Mouse (Mus musculus): ENCODE measurements around the gene Pak1ip1. TPM values are rescaled to one million over a fixed set of nuclear protein-coding genes. Genes with fewer than 3 reads are reported as not detected.
"Not testable (repeated sequence)": the region's sequence is repeated elsewhere in the genome, so short reads cannot be mapped to it uniquely, and the experiment has no call there.

Pak1ip1 gene
- polyA plus RNA-seq (2012; rRNA removed) = 33.4 and 37.2 TPM in 2 replicates

DNA sequence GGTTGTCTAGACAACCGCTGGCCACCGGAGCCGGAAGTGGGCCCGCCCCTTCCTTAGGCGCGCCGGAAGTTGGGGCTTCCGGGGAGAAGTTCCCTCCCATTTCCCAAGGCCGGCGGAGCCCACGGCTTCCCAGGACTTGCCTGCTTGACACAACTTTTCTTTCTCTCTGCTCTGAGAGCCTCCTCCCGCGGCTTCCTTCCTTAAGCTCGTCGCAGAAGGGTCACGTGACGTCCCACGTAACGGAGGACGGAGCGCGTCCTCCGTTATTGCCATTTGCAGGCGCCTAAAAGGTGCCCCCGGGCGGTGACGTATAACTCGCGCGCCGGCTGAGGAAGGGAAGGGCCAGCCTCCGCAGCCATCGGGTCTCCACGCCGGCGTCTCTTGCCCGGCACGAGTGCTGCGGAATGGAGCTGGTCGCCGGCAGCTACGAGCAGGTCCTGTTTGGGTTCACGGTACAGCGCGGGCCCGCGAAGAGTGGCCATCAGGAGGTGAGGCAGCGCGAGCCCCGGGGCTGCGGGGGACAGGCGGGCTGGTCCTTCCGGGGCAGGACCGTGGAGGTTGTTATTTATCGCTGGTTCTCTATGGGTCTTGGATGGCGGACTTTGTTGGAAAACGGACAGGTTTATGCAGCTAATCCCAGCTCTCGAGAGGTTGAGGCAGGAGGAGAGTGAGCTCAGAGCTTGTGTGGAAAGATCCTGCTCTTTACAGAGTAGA lies at the start of gene Pak1ip1:
TSS of gene Pak1ip1 (plus strand) at position 98 of the 714 bp plus-strand sequence.
- WGBS = under 1% methylated on average over 58 of the region's 58 CpGs
- DNase-seq (ENCODE audit: low read depth, low spot score) = peak; percentile 70

DNA sequence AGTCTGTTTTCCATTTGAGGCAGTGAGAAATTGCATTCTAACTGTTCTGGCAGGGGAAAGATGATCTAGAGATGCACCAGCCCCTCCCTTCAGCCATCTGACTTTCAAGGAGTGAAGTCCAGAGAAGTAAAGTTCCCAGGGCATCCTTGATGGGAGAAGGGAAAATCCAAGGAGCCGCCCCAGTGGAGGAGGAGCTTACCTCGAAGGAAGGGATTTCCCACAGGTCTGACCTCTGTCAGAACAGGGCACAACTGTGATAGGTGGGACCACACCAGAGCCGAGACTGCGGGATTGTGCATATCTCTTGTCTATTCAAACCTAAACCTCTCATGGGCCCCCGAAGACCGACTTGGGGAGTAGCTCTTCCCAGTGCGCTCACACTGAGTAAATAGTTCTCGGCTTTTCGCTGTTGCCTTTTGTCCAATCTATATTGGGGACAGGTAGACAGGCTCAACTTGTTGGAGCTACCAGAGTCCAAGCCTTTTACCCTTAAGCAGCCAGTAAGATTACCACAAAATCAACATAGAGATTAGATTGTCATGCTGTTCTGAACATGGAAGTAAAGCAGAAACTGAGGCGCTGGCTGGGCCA lies 49.3 kb upstream of the Pak1ip1 start:
- DNase-seq (ENCODE audit: low read depth, low spot score) = no peak
- 76% methylated on average over 10 of the region's 10 CpGs for WGBS

DNA sequence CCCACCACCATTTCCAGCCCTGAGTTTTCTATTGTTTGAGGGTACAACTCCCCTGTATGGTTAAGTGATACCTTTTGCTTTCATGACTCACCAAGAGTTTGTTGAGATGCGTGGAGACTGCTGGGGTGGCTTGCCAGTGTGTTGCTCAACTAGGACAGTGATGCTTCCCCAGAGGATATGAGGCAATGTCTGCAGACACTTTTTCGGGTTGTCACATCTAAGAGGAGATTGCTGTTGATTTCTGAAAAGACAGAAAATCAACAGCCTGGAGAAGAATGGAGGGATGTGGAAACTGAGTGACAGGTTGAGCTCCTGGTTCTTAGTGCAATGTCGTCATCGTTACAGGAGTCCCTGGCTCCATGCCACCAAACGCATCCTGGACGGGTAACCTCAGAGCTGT lies 47.6 kb upstream of the Pak1ip1 start:
- DNase-seq (ENCODE audit: low read depth, low spot score) = no peak
- 52% methylated on average over 6 of the region's 6 CpGs for WGBS

DNA sequence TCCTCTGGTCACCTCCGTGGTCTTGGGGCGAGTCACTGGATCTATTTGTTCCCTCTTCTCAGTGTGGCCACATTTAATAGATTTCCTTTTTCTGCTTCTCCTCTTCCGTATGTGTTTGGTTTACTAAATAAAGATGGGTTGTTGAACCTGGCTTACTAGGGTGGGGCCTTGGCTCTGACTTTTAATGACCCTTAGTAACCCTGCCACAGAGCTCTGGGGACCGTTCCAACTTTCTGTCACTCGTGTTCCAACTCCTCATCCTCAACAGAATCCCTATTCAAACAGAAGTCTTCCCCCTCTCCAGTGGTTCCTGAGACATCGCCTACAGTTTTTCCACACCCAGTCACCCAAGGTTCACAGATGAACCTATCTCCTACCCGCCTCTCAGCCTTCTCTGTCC lies 45.0 kb upstream of the Pak1ip1 start:
- 58% methylated on average over 7 of the region's 7 CpGs for WGBS
- no peak for DNase-seq (ENCODE audit: low read depth, low spot score)

DNA sequence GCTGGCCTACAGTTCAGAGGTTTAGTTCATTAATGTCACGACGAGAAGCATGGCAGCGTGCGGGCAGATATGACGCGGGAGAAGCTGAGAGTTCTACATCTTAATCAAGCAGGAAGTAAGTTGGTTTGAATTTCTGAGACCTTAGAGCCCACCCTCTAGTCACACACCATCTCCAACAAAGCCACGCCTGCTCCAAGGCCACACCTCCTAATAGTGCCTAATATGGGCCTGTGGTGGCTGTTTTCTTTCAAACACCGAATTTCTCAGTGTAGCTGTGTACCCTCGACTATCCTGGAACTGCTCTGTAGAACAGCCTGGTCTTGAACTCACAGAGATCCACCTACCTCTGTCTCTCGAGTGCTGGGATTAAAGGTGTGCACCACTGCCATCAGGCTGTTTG lies 33.2 kb upstream of the Pak1ip1 start:
- DNase-seq (ENCODE audit: low read depth, low spot score) = no peak
- 90% methylated on average over 10 of the region's 10 CpGs for WGBS

DNA sequence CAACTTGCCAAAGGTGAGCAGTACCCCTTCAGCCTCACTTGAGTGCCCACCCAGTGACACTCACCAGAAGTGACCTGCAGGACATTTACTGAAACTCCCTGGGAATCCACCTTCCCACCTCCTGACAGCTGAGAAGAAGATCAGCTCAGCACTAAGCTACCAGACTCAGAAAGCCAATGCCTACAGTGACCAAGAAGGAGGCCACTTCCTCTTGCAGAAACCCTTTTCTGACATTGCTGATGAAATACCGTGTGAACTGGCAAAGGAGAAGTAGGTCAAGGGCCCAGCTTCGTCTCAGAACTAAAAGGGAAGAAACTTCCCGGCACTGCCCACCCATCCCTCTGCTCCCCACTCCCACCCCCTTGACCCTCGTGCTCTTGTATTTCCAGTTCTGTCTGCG lies 32.3 kb upstream of the Pak1ip1 start:
- 69% methylated on average over 5 of the region's 5 CpGs for WGBS
- DNase-seq (ENCODE audit: low read depth, low spot score) = no peak

DNA sequence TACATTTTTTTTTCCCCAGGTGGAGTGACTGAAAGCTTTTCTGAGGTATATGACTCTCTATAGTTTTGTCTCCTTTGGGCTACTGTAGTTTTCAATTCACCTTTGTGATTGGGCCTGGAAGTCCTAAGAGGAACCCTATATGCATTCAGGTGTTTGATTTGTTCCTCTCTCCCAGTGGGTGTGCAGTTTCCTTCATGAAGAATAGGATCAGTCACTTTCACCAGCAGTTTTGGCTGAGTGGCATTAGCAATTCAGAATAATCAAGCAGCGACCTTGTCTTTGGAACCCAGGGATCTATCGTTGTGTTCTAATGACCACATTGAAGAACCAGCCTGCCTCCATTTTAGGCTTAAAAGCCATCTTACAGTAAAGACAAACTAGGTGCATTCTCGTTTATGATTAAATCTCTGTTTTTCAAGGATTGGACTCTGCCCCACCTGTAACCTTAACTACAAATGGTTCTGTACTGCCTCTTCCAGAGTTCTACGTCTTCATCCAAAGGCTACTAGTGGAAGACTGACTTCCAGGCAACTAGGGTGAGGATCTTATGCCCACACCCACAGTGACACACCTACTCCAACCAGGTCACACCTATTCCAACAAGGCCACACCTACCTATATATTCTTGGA lies 30.9 kb upstream of the Pak1ip1 start:
- WGBS = 72% methylated on average over 4 of the region's 4 CpGs
- DNase-seq (ENCODE audit: low read depth, low spot score) = no peak

DNA sequence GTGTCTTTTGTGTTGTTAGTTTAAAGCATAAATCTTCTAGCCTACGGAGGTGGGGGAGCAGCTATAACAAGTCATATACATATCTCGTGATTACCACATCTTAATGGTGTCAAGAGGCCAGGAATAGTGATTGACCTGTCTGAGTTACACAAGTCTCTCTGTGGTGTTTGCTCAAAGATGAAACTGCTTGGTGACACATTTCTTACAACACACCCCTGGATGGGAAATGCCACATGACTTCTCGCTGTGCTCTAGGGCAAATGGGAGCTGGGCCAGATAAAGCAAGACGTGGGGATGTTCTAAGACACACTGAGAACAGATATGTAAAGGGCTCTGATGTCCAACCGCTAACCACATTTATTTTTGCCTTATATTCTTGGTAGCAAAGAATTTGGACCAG lies 29.6 kb upstream of the Pak1ip1 start:
- WGBS = 69% methylated on average over 5 of the region's 5 CpGs
- no peak for DNase-seq (ENCODE audit: low read depth, low spot score)

DNA sequence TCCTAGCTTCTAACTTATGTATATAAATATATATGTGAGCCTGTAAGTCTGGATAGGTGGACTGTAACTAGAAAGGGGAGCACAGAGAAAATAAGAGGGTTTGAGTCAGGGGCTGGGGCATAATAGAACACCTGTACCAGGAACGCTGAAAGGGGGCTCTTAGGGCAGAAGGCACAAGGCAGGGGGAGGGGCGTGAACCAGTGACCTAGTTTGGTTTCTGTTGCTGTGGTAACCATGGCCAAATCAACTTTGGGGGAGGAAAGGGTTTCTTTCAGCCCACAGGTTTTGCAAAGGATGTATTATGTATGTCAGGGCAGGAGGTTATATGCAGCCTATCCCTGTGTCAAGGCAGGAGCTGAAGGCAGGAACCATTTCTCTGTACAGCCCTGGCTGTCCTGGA lies 29.0 kb upstream of the Pak1ip1 start:
- WGBS = 81% methylated on average over 2 of the region's 2 CpGs

DNA sequence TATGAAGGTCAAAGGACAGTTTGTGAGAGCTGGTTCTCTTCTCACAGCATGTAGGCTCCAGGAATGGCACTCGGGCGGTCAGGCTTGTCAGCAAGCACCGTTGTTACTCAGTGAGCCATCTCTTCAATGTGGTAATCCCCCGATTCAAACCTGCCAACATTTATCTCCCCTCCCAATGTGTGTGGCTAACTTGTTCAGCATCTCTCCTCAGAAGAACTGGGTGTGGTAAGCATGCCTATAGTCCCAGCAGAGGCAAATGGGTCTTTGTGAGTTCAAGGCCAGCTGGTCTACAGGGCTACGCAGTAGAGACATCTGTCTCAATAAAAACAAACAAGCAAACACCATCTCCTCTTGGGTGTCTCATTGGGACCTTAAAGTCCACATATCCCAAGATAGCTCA lies 27.8 kb upstream of the Pak1ip1 start:
- no peak for DNase-seq (ENCODE audit: low read depth, low spot score)
- whole genome bisulfite sequencing = 89% methylated on average over 5 of the region's 5 CpGs

More for the DNA sequence above, 29.0 kb upstream of the Pak1ip1 start:
- no peak for DNase-seq (ENCODE audit: low read depth, low spot score)

DNA sequence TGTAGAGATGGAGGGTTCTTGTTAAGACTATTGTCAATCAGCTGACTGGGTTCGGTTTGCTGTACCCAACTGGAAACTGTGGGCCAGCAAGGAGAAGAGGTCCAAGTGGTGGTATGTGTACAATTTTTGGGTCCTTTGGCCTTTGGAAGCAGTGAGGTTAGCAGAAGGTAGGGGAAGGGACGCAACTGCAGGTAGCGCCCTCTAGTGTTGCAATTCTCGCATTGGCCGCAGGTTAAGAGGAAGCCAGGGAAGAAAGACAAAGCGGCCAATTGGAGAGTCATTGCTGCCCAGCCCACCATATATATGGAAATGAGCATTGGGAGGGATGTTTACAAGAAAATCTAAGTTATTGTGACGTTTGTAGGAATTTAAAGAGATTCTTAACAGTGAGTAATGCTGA lies 23.2 kb upstream of the Pak1ip1 start:
- WGBS = 20% methylated on average over 7 of the region's 7 CpGs
- no peak for DNase-seq (ENCODE audit: low read depth, low spot score)

DNA sequence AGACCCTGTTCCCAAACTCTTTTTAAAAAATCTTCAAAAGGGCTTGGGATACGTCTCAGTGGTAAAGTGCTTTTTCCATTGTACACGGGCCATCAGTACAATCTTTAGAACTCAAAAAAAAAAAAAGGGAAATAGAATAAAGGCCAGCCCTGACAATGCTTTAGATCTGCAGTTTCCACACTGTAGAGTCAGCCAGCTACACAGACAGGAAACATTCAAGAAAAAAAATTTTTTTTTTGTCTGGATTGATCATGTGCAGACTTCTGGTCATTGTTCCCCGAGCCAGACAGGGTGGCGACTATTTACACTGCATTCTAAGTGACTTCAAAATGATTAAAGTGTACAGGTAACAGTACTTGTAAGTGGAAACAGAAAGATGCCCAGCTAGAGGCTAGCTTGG lies 22.2 kb upstream of the Pak1ip1 start:
- WGBS = 58% methylated on average over 4 of the region's 4 CpGs
- DNase-seq (ENCODE audit: low read depth, low spot score) = no peak

DNA sequence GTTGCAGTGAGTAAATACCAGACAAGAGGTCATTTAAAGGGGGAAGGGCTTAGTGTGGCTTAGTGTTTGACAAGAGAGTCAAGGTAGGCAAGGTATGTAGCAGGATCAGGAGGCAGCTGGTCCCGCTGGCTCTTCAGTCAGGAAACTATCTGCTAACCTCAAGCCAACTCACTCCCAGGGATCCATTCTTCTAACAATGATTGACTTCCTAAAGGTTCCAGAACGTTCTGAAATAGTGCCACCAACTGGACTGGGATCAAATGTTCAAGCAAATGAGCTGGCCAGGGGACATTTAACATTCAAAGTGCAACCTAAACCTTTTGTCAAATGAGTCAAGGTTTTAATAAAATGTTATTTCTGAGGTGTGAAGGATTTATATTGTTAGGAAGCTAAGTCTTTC lies 21.5 kb upstream of the Pak1ip1 start:
- DNase-seq (ENCODE audit: low read depth, low spot score) = no peak
- WGBS = 23% methylated on average over 2 of the region's 2 CpGs

DNA sequence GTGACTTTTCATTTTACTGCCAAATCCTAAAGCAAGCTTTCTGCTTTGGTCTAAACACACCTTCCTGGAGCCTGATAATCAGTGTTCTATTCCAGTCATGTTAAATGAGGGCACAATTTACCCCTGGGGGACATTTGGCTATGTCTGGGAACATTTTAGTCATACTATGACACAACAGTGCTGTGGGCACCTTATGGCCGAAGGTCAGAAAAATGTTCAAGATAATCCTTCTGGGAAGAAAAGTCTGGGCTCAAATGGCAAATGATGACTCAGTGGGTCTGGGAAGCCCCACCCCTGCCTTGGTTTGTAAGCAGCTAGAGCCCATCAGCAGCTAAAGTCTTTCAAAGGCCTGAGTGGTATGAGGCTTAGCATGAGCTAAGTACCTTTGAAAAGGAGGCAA lies 18.1 kb upstream of the Pak1ip1 start:
- DNase-seq (ENCODE audit: low read depth, low spot score) = no peak
- 69% methylated on average over 1 of the region's 1 CpGs for WGBS

DNA sequence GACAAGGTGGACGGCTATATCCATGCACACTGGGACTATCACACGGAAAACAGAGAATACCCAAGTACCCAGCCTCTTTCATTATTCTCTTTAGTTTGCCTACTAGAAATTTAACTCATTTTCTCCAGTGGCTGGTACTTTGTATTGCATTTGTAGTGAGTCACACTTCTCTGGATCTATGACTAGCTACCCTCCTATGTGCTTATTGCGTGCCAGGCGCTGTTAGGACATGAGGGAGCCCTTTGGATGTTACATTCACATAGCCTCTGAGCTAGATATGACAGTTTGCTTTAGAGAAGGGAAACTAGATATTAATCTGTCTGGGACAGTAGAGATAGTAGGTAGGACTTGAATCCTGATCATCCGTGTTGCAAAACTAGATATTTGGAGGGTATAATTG lies 14.7 kb upstream of the Pak1ip1 start:
- DNase-seq (ENCODE audit: low read depth, low spot score) = no peak
- WGBS = 93% methylated on average over 5 of the region's 5 CpGs

DNA sequence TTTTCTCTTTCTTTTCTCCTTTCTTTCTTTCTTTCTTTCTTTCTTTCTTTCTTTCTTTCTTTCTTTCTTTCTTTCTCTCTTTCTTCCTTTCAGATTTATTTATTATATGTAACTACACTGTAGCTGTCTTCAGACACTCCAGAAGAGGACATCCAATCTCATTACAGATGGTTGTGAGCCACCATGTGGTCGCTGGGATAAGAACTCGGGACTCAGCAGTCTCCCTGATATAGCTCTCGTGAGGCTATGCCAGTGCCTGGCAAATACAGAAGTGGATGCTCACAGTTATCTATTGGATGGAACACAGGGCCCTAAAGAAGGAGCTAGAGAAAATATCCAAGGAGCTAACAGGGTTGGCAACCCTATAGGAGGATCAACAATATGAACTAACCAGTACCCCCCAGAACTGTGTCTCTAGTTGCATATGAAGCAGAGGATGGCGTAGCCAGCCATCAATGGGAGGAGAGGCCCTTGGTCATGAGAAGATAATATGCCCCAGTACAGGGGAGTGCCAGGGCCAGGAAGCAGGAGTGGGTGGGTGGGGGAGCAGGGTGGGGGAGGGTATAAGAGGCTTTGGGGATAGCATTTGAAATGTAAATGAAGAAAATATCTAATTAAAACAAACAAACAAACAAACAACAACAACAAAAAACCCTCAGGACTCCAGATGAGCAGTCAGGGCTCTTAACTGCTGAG lies 13.1 kb upstream of the Pak1ip1 start:
- WGBS = 68% methylated on average over 4 of the region's 4 CpGs
- DNase-seq (ENCODE audit: low read depth, low spot score) = not testable (repeated sequence)

DNA sequence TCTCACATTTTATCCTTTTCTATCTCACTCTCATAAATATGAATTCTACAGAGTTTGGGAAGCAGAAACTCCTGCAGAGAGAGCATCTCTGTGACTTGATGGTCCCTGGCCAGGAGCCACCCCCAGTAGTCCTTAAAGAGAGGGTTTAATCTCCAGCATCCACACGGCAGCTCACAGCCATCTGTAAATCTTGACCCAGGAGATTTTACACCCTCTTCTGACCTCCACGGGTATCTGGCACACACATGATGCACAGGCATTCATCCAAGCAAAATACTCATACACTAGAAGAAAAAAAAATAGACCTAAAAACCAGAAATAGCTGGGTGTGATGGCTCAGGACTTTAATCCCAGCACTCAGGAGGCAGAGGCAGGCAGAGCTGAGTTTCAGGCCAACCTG lies 12.4 kb upstream of the Pak1ip1 start:
- no peak for DNase-seq (ENCODE audit: low read depth, low spot score)
- 55% methylated on average over 2 of the region's 2 CpGs for WGBS

DNA sequence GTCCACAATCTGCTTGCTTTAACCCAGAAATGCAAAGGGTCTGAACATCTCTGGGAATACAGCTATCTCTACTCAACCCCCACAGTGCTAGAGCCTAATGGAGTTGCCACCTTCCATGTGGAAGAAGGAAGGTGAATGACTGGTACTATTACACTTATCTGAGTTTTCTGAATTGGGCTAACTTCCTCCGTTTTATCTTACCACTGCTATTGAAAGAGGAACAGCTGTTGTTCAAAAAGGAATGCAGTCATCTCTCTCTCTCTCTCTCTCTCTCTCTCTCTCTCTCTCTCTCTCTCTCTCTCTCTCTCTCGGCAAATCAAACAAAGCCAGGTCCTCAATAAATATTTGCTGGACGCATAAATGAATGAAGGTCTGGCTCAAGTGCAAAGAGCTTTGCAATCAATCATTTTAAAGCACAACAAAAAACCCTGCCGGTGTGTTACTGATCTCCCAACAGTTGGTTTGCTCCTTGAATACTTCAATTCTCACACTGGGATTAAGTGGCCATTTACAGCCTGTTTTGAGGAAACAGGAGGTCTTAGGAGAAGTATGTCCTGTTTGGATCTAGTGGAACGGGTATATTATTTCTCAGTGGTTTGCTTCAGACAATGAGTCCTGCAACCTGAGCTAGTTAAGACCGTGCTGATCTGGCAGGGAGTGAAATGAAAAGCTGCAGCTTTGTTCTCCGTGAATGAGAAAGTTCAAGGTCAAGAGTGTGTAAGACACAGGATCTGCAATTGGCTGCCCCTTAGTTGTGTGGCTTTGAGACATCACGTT lies 6.1 kb upstream of the Pak1ip1 start:
- no peak for DNase-seq (ENCODE audit: low read depth, low spot score)
- 5% methylated on average over 8 of the region's 8 CpGs for WGBS

DNA sequence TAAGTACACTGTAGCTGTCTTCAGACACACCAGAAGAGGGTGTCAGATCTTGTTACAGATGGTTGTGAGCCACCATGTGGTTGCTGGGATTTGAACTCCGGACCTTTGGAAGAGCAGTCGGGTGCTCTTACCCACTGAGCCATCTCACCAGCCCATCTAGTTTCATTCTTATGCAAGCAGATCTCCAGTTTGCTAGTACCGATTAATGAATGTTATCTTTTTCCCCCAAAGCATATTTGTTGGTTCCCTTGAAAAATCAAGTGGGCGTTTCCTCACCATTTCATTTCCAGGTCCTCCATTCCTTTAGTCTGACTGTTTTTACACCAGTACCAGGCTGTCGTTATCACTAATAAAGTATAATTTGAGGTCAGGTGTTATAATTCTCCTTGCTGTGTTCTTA lies 2.3 kb upstream of the Pak1ip1 start:
- not testable (repeated sequence) for DNase-seq (ENCODE audit: low read depth, low spot score)
- 91% methylated on average over 5 of the region's 5 CpGs for WGBS

Measured in large intestine, adult 2 months (tissue).